Mouse (Mus musculus): Measurements from ENCODE around the gene Spred3. TPM values are rescaled to one million over a fixed set of nuclear protein-coding genes. Genes with fewer than 3 reads are reported as not detected.
A peak's percentile ranks its signal among the peaks of the same experiment; 100 is the strongest.
"Not testable (repeated sequence)": the region's sequence is repeated elsewhere in the genome, so short reads cannot be mapped to it uniquely, and the experiment has no call there.

The Spred3 gene
- total RNA-seq, 2 experiments from 2014 or later, result 0.77 to 1.3 TPM

GRCm38 (mm10) chr7:29169231-29170065 lies 763 bp downstream of the Spred3 start:
- ATAC-seq (ENCODE audit: poor library complexity, severe bottlenecking), result 0 out of 2 replicates have a peak, but pooled peaks have one; percentile 28

DNA sequence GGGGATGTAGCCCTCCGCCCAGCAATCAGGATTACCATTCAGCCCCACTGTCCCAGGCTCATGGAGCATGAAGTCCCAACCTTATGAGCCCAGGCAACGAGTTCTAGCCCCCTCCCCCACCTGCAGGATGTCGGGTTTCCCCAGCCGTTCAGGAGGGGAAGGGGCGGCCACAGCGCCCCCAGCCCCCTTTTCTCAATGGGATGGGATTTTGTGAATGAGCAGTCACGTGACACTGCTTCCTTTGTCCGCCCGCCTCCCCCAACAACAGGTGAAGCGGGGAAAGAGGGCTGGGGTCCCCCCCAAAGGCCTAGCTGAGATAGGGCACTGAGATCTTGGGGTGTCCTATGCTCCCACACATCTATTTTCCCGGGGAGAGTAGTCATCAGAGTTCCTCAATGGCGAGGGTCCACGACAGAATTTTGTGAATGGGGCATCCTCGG lies 1.4 kb downstream of the Spred3 start:
- no peak for ATAC-seq (ENCODE audit: poor library complexity, severe bottlenecking)

- no peak for ATAC-seq (ENCODE audit: poor library complexity, severe bottlenecking)
Measured at GRCm38 (mm10) chr7:29168121-29168695, 2.0 kb downstream of the Spred3 start.

GRCm38 (mm10) chr7:29167656-29168055 lies 2.6 kb downstream of the Spred3 start:
- ATAC-seq (ENCODE audit: poor library complexity, severe bottlenecking), result no peak

DNA sequence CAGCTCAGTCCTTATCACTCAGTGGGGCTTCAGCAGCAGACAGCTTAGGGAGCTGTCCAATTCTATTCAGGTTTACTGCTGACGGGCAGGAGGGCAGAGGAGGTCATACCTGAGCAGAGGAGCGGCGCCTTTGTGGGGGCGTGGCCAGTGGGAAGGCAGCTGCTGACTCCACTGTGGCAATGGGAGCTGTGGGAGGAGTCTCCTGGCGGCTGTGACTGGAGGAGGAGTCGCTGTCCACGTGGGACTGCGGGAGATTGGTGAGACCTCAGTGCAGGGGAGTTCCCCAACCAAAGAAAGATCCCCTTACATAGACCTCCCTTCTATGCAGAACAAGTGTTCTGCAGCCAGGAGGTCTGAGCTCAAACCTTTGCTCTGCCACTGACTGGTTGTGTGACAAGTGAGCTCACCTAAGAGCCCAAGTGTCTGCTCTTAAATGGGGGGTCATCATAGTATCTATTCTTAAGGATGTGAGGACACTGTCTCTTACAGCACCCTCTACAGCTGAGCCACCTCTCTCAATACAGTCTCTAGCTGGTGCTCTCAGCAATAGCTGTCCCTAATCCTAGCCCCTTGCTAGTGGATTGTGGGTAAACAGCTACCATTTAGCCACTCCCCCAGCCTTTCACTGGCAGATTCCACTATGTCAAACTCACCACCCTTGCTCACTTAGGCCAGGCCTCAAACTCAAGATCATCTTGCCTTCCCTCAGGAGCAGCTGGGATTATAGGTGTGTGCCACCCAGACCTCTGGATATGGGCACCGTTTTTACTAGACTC lies 7.3 kb downstream of the Spred3 start:
- ATAC-seq (ENCODE audit: poor library complexity, severe bottlenecking), result peak; percentile 69

DNA sequence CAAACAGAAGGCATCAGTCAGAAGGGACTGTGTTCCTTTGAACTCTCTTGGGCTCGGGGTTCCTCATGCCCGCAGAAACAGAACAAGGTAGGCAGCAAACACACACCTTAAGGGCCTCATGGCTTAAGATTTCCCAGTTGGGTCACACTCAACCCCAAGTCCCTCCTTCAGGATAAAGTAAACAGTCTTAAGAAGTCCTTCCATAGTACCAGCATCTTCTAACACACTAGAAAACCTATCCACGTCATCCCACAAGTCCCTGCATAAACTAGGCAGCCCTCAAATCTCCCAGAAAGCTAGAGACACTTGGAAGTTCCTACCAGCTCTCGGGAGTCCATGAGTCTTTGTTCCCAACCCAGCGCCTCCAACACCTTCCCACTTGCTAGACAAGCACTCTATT lies 7.9 kb downstream of the Spred3 start:
- no peak for ATAC-seq (ENCODE audit: poor library complexity, severe bottlenecking)

GRCm38 (mm10) chr7:29158264-29158663 lies 11.9 kb downstream of the Spred3 start:
- ATAC-seq (ENCODE audit: poor library complexity, severe bottlenecking), result no peak

DNA sequence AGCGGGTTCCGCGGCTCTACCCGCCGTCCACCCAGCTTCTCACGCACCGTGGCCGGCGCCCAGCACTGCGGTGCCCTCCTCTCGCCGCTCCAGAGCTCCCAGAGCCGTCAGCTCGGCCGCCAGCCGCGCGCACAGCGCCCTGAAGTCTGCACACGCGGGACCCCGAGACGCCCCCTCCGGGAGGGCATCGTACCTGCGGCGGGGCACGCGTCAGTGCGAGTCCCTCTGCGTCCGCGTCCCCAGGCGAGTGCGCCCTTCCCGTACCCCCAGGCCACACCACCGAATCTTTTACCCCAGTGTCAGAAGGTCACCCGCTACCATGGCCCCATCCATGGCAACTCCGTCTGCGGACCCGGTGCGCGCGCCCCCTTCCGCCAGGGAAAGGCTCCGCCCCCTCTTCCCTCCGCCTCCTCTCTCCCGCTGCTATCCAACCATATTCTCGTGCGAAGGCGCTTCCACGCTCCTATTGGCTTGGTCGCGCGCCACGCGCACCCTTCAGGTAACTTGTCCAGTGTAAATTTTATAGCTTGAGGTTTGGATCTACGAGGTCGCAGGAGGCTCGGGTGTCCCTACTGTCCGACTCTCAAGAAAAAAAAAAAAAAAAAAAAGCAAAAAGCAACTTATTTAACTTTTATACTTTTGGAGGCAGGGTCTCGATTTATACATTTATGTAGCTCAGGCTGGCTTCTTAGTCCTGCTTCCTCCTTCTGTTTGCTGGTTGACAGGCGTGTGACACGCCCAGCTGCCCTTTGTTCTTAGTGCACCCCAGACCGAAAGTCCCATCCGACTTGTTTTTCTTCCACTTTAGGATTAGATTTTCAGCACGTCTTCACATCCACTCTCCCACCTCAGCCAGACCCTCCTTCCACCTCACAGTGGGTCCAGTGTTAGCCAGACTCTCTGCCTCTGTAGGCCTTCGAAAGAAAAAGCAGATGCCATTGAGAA lies 14.1 kb downstream of the Spred3 start, which contains the start of gene Fam98c:
Gene Fam98c (minus strand): TSS at position 397 of the 945 bp plus-strand sequence.
- peak; percentile 89 for ATAC-seq (ENCODE audit: poor library complexity, severe bottlenecking)

DNA sequence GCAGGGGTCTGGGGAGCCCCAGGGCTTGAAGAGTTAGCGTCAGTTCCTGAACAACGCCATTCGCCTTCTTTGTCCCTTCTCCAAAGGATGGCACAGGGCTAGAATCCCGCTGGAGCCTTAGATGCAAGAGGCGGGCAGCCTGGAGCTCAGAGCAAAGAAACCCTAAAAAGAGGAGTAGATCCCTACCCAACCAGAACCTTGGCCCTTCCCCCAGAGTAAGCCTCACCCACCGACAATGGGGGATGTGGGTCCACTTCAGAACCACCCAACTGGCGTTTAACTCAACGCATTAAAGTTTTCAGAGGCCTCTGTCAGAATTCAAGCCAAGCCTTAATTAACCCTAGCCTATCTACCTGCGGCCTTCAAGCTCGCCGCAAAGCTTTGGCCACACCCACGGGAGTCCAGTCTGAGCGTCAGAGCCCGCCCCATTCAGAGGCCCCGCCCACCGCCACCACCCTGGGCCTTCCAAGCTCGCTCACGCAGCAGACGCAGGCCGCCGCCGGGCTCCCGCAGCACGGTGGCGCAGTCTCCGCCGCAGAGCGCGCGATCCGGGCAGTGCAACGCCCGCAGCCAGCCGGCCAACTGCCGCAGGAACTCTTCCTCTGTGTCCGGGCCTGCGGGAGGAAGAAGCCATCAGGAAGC lies 14.9 kb downstream of the Spred3 start:
- ATAC-seq (ENCODE audit: poor library complexity, severe bottlenecking), result peak; percentile 82

DNA sequence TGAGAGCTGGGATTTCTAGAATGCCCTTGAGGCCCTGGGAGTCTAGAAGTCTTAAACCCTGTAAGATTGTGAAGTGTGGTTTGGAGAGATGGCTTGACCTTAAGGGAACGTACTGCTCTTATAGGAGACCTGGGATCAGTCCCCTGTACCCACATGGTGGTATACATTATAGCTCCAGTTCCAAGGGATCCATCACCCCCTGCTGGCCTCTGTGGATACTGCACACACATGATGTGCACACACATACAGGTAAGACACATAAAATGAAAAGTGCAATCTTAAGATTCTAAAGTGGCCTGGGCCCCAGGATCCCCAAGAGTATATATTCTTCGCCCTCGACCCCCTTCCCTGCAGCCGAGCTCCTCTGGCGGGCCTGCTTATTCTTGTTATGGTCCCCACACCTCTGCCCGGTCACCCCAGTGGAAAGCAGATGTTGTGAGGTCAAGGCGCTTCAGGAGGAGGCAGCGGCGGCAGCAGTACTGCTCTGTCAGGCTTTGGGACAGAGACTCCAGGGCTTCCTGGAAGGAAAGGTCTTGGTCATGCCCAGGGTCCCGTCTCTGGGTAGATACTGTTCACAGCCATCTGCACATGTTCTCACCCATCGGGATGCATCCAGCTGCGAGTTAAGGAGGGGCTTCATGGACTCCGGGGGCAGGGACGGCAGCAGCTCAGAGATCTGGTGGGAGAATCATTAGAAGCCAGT lies 16.0 kb downstream of the Spred3 start:
- no peak for ATAC-seq (ENCODE audit: poor library complexity, severe bottlenecking)

GRCm38 (mm10) chr7:29151486-29151885 lies 18.7 kb downstream of the Spred3 start:
- ATAC-seq (ENCODE audit: poor library complexity, severe bottlenecking), result no peak

- ATAC-seq (ENCODE audit: poor library complexity, severe bottlenecking), result no peak
Measured at GRCm38 (mm10) chr7:29148771-29149170, 21.4 kb downstream of the Spred3 start.

DNA sequence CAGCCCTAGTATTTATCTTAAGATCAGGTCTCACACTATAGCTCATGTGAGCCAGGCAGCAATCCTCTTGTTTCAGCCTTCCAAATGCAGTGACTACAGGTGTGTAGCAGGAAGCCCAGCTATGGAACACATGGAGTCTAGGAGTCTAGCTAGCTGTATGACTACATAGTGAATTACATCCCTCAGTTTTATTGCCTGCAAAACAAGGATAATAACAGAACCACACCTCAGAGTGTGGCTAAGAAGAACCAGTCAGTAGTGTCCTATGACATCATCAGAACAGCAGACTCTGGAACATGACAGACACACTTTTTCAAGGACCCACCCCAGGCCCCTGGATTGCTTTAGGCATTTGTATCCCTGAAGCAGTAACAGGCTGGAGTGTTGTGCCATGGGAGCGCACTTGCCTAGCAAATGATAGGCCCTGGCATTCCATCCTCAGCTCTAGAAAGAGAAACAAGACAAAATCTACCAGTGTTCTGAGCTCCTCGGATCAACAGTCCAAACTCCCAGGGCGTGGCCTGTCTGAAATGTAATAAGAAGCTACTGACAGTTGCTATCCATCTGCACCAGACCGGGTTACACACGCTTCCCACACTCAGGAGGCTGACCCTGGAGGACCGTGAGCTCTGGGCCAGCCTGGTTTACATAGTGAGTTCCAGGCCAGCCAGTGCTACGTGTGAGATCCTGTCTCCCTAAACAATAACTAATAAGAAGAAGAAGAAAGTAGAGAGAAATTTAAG lies 23.4 kb downstream of the Spred3 start:
- ATAC-seq (ENCODE audit: poor library complexity, severe bottlenecking), result no peak

DNA sequence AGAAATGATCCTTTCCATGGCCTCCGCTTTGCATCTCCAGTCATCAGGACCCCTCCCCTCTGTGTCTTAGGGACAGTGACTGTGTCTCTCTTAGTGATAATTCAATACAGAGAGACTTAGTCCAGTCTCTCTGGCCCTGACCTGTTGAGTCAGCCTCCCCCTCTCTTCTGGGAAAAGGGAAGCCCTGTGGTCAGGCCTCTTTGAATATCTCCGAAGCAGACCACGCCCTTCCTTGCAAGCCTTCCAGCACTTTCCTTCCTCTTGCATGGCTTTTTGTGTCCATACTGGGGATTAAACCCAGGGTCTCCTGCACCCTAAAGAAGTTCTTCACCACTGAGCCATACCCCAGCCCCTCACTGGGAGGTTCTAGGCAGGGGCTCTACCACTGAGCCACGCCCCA lies 26.2 kb downstream of the Spred3 start:
- peak; percentile 92 for ATAC-seq (ENCODE audit: poor library complexity, severe bottlenecking)

GRCm38 (mm10) chr7:29141416-29141815 lies 28.8 kb downstream of the Spred3 start:
- ATAC-seq (ENCODE audit: poor library complexity, severe bottlenecking), result 0 out of 2 replicates have a peak, but pooled peaks have one; percentile 23

- ATAC-seq (ENCODE audit: poor library complexity, severe bottlenecking), result not testable (repeated sequence)
Measured at GRCm38 (mm10) chr7:29139237-29139636, 31.0 kb downstream of the Spred3 start.

- ATAC-seq (ENCODE audit: poor library complexity, severe bottlenecking), result no peak
Measured at GRCm38 (mm10) chr7:29137429-29137828, 32.8 kb downstream of the Spred3 start.

DNA sequence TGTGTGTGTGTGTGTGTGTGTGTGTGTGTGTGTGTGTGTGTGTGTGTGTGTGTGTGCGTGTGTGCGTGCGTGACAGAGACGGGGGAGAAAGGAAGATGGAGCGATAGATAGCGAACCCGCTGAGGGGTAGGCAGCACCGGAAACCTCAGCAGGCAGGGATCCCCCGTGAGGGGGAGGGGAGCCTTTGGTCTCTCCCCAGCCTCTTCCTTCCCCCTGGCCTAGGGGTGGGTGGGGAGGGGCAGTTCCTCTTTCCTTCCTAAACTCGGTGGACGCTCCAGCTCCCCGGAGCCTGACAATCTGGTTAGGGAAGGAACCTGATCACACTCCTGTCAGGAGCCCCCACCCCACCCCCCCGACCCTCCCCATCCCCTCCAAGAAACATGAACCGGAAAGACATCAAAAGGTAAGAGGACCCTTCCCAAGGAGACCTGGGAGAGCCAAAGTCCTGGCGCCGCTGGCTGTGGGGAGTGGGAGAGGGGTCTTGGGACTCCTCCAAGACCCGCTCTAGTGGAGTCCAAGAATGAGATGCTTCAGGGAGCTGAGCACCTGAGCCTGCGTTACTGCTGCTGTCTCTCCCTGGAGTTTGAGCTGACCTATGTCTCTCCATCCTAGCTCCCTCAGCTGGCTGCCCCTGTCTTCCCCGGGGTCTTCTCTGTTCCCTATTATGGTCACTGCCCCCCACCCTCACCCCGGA lies 35.4 kb downstream of the Spred3 start, which contains the start of gene Rasgrp4:
Gene Rasgrp4 (plus strand): TSS at position 159 of the 694 bp plus-strand sequence.
- peak; percentile 99 for ATAC-seq (ENCODE audit: poor library complexity, severe bottlenecking)
